Mouse (Mus musculus) liver, embryonic 14.5 days (tissue): ENCODE measurements around the gene Hacd3. TPM values are rescaled to one million over a fixed set of nuclear protein-coding genes. Genes with fewer than 3 reads are reported as not detected.

ENCODE experiments used
- ATAC-seq: fragments of 200-750 bp; cut with Nextera tagmentation; 2 replicates; pipeline ENCODE4 v1.8.0; 2017; ENCODE audit warnings: moderate number of reproducible peaks, mild to moderate bottlenecking, moderate library complexity; ENCODE audit not compliant: insufficient read depth
- DNase-seq, 3 experiments: peaks; one replicate each; pipeline ENCODE4 v3.0.0-alpha.2; 2012 to 2013; ENCODE audit warnings: low read depth in 3 of 3, low spot score in 3 of 3
- H3K27ac ChIP-seq: fragments of 300-500 bp; sonication (generic); 2 replicates; pipeline ENCODE4 v1.5.1; 2014; ENCODE audit warnings: moderate library complexity, mild to moderate bottlenecking, control low read depth, inconsistent platforms
- H3K27me3 ChIP-seq: fragments of 300-500 bp; sonication (generic); 2 replicates; pipeline ENCODE4 v1.6.1; 2014; ENCODE audit warnings: mild to moderate bottlenecking, low read length, moderate library complexity; ENCODE audit not compliant: control insufficient read depth, insufficient read depth
- H3K36me3 ChIP-seq: fragments of 300-500 bp; sonication (generic); replicated peaks from 2 replicates; pipeline ENCODE4 v1.6.1; 2014; ENCODE audit warnings: low read depth; ENCODE audit not compliant: control insufficient read depth, insufficient read depth
- H3K4me1 ChIP-seq, 2 experiments: fragments of 200-500 bp in 1 of 2; fragments of 300-500 bp in 1 of 2; sonication (generic) in 1 of 2; replicated peaks; 2 replicates each; pipeline ENCODE4 v1.6.1; 2012 to 2014; ENCODE audit warnings: antibody characterized with exemption in 1 of 2, inconsistent platforms in 1 of 2, low read length in 1 of 2; ENCODE audit not compliant: control insufficient read depth in 2 of 2, insufficient read depth in 2 of 2
- H3K4me2 ChIP-seq: fragments of 300-500 bp; sonication (generic); 2 replicates; pipeline ENCODE4 v1.6.1; 2014; ENCODE audit warnings: low read depth, mild to moderate bottlenecking, control low read depth, moderate library complexity
- H3K4me3 ChIP-seq, 2 experiments: fragments of 200-500 bp in 1 of 2; fragments of 300-500 bp in 1 of 2; sonication (generic) in 1 of 2; 2 replicates each; pipeline ENCODE4 v1.5.1; 2012 to 2014; ENCODE audit warnings: low read depth in 2 of 2, low read length in 2 of 2, mild to moderate bottlenecking in 2 of 2, control low read depth in 1 of 2, inconsistent platforms in 1 of 2, moderate library complexity in 1 of 2; ENCODE audit not compliant: insufficient read depth in 1 of 2
- H3K9ac ChIP-seq: fragments of 300-500 bp; sonication (generic); replicated peaks from 2 replicates; pipeline ENCODE4 v1.6.1; 2014; ENCODE audit warnings: mild to moderate bottlenecking, control low read depth, moderate library complexity
- H3K9me3 ChIP-seq: fragments of 300-500 bp; sonication (generic); 2 replicates; pipeline ENCODE4 v1.6.1; 2016; ENCODE audit warnings: low read length, mixed read lengths; ENCODE audit not compliant: control insufficient read depth
- CTCF ChIP-seq: IDR thresholded peaks from 2 replicates; pipeline ENCODE4 v1.5.1; 2016; ENCODE audit warnings: antibody characterized with exemption, low read depth, control low read depth
- EP300 ChIP-seq: IDR thresholded peaks from 2 replicates; pipeline ENCODE4 v1.6.1; 2016; ENCODE audit warnings: antibody characterized with exemption, low read depth
- WGBS: fragments of 180-500 bp; shearing (Covaris S2); extraction: QIAGEN DNeasy Blood & Tissue Kit; methylation state at CpG from one replicate; pipeline ENCODE4 v1.1.7; 2014; ENCODE audit not compliant: insufficient replicate concordance; 5-methylcytosine and 5-hydroxymethylcytosine counted together
- polyA plus RNA-seq, 2 experiments: library from polyadenylated mRNA; depleted of rRNA in 1 of 2; stranded (reverse) in 1 of 2; unstranded in 1 of 2; fragments of >200 nt; fragmentation: Nextera tagmentation in 1 of 2; extraction: Ambion mirVana in 1 of 2; gene quantifications; 2 replicates each; pipeline versions ENCODE4 v1.2.1 to v1.2.3; 2012 to 2014

Gene Hacd3
- polyA plus RNA-seq, 2 experiments = 19.6 to 22.9 TPM

DNA sequence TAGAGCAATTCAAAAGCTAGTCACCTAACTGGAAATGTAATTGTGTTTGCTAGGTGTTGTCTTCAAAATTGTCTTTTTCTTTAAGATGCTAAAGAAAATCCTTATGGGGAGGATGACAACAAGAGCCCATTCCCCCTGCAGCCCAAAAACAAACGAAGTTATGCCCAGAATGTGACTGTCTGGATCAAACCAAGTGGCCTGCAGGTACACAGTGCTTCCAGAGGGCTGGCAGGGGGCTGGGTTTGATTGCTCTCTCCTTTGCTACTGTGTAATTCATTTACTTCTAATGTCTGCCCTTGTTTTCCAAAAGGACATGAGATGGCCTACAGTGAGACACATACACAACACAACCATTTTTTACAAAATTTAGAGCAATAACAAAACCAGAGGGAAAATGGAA lies 39.6 kb downstream of the Hacd3 start:
- DNase-seq (no peak), ATAC-seq (no peak)
- no peaks in the 10 kb centered on the region for H3K9me3 ChIP-seq
- H3K27me3 ChIP-seq = no peaks in the 10 kb centered on the region
- 48% methylated on average over 1 of the region's 1 CpGs for WGBS
- H3K36me3 ChIP-seq = peaks cover 67% of the 10 kb centered on the region
- H3K4me3 ChIP-seq = no peak overlapping the region
- H3K4me2 ChIP-seq = no peak overlapping the region
- no peak overlapping the region for H3K9ac ChIP-seq
- TF ChIP-seq EP300 = no peak
- no peak for TF ChIP-seq CTCF
- no peak overlapping the region for H3K27ac ChIP-seq
- H3K4me1 ChIP-seq = peaks cover 11 to 13% of the 10 kb centered on the region in 2 experiments

DNA sequence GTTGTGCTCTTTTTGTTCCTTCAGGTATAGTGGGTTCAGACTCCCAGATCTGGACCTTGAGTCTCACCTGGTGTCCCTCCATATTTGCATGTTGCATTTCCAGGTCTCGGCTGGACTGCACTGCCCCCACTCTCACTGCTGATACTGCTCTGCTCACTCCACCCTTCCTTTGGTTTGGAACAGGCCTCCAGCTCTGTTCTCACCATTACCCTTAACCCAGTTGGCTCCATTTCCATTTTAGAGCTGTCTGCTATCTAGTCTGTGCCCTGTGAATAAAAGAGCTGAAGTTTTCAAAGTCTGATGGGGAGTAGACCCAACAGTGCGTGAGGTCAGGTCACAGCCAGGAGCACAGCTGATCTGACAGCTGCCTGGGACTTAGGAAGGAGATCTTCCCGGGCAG lies 40.9 kb downstream of the Hacd3 start:
- Histone ChIP-seq H3K4me3 (no peak overlapping the region), H3K4me1 (peaks cover 5 to 7% of the 10 kb centered on the region in 2 experiments), H3K27ac (no peak overlapping the region), H3K27me3 (no peaks in the 10 kb centered on the region), H3K9me3 (no peaks in the 10 kb centered on the region), H3K4me2 (no peak overlapping the region), H3K9ac (no peak overlapping the region), H3K36me3 (peaks cover 62% of the 10 kb centered on the region)
- ATAC-seq (no peak), DNase-seq (no peak)
- TF ChIP-seq CTCF = no peak
- TF ChIP-seq EP300 = no peak
- WGBS = 74% methylated on average over 3 of the region's 3 CpGs

DNA sequence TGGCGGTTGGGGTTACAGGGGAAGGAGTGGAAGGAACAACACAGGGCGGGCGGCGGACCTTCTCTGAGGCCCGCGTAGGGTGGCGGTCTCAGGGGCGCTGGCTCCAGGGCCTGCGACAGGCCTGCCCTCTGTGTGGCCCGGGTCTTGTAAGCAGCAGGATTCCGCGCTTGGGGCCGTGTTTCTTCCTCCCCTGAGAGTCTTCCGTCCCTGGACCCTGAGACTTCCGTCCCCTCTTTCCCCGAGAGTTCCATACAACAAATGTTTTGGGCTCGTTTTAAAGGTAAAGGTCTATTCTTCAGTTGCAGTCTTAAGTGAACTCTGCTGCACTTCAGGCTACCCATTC lies 60.5 kb downstream of the Hacd3 start:
- WGBS = under 1% methylated on average over 17 of the region's 17 CpGs
- peak overlapping the region; percentile 86 to 96 for H3K4me3 ChIP-seq
- TF ChIP-seq EP300 (no peak), CTCF (no peak)

DNA sequence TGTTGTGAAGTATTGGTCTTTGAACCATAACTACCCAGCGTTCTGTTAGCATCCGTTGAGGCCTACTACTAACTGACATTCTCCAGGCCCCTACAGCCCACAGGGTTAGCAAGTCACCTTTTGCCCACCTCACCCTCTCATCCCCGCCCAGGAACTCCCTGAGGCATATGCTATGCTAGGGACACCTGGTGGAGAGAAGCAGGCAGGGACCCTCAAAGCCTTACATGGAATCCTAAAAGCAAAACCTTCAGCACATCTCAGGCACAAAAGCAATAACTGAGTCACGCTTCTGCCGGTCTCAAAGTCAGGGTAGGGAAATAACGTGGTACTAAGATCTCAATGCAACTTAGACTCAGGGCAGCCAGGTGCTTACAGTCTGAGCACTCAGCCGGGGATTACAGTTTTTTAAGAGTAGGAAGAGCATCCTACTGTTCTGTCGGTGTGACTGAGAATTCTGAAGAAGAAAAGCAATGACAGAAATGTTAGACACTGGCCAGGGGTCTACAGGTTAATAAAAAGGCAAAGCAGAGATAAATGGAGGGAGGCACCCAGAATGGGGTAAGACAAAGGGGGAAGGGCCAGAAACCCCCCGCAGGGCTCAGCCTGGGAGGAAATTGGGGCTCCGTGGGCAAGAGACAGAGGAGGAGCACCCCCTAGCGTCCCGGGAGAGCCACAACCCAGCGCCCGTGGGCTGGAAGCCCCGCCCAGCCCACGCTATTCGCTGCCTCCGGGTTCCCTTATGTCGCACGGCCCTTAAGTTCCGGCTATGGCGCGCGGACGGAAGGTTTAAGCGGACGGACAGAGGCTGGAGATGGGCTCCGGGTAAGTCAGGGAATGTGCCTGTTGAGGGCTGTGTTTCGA lies 61.1 kb downstream of the Hacd3 start, which contains the start of gene Ints14:
Gene Ints14, plus strand, starts transcription at position 789 of the 861 bp plus-strand sequence.
- WGBS = 8% methylated on average over 29 of the region's 29 CpGs
- Histone ChIP-seq H3K27me3 (no peaks in the 10 kb centered on the region), H3K27ac (peak within 1 kb of the TSS; percentile 68), H3K9me3 (no peaks in the 10 kb centered on the region), H3K36me3 (peaks cover 14% of the 10 kb centered on the region), H3K9ac (peak within 1 kb of the TSS; percentile 87), H3K4me1 (peaks cover 15 to 17% of the 10 kb centered on the region in 2 experiments), H3K4me3 (peak within 1 kb of the TSS; percentile 86 to 96), H3K4me2 (peak within 1 kb of the TSS; percentile 91)
- peak; percentile 96 for TF ChIP-seq CTCF
- no peak for TF ChIP-seq EP300
- peak; percentile 92 to 93 (median 93) for DNase-seq
- peak; percentile 96 for ATAC-seq

More for the DNA sequence above, 60.5 kb downstream of the Hacd3 start:
- Histone ChIP-seq H3K9me3 (no peaks in the 10 kb centered on the region), H3K4me1 (peaks cover 13 to 15% of the 10 kb centered on the region in 2 experiments), H3K27me3 (no peaks in the 10 kb centered on the region), H3K9ac (peak overlapping the region; percentile 87), H3K27ac (peak overlapping the region; percentile 68), H3K36me3 (peaks cover 20% of the 10 kb centered on the region), H3K4me2 (peak overlapping the region; percentile 91)
- ATAC-seq = peak; percentile 82
- DNase-seq = no peak

DNA sequence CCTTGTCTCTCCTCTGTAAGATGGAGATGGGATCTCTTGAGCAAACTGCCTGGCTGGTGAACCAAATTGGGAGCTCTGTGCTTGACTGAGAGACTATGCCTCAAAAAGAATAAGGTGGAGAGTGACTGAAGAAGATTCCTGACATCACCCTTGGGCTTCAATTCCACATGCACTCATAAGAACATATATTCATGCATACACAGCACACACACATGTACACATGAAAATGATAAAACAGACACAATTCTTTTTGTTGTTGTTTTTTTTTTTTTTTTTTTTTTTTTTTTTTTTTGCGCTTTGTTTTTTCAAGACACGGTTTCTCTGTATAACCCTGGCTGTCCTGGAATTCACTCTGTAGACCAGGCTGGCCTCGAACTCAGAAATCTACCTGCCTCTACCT lies 64.2 kb downstream of the Hacd3 start:
- H3K27me3 ChIP-seq = no peaks in the 10 kb centered on the region
- no peak overlapping the region for H3K9ac ChIP-seq
- no peak overlapping the region for H3K4me2 ChIP-seq
- TF ChIP-seq EP300 (no peak), CTCF (no peak)
- DNase-seq = no peak
- no peak overlapping the region for H3K4me3 ChIP-seq
- ATAC-seq = no peak
- H3K9me3 ChIP-seq = no peaks in the 10 kb centered on the region
- H3K4me1 ChIP-seq = peaks cover 22 to 36% of the 10 kb centered on the region in 2 experiments
- H3K27ac ChIP-seq = no peak overlapping the region
- WGBS = 76% methylated on average over 3 of the region's 3 CpGs
- H3K36me3 ChIP-seq = no peaks in the 10 kb centered on the region
